Comparison of ENCODE assay signal across 19 mouse cellular contexts in the genomic region with DNA sequence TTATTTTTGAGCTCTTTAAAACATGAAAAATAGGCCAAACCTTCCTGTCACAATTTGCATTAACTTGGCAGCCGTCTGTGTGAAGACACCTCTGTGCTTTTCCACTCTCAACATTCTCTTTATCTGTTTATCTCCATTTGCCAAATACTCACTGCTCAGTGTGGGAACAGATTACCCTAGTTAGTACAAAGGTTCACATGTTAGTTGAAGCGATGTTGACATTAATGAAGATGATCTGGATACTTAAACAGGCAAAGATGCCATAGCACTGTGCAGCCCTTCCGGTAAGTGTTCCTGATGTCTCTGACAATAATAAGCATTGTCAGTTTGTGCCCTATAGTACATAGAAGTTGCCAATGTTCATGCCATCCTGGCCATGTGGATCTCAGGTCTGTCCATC.
"Had no signal": no experiment of that assay in that cellular context is flagged by ENCODE, and none has a peak within 500 bp of the region (broad histone marks: within the 10 kb centered on the region; RNA-seq: fewer than 3 reads in every experiment).

No protein-coding gene starts in this region.

- DNase-seq: liver, postnatal 0 days; lung, adult 2 months; lung, postnatal 14 days; lung, postnatal 36 days; right cerebral cortex, adult 18-20 months; right cerebral cortex, postnatal 25 days; right cerebral cortex, postnatal 4 days; spleen, adult 18-20 months; thymus, adult 18-20 months; thymus, postnatal 14 days; thymus, postnatal 36 days had no signal

- H3K9ac ChIP-seq: liver, postnatal 0 days; lung, embryonic 15.5 days; midbrain, embryonic 13.5 days; midbrain, embryonic 15.5 days; neural tube, embryonic 12.5 days had no signal

- H3K27me3 ChIP-seq: lung, embryonic 15.5 days; megakaryocyte, embryonic 14.5 days; midbrain, embryonic 13.5 days; midbrain, embryonic 15.5 days; neural tube, embryonic 12.5 days had no signal

- H3K36me3 ChIP-seq: lung, embryonic 15.5 days; midbrain, embryonic 13.5 days; midbrain, embryonic 15.5 days; neural tube, embryonic 12.5 days had no signal

- H3K9me3 ChIP-seq: lung, embryonic 15.5 days; megakaryocyte, embryonic 14.5 days; midbrain, embryonic 13.5 days; midbrain, embryonic 15.5 days; neural tube, embryonic 12.5 days had no signal

- ATAC-seq: liver, postnatal 0 days; lung, postnatal 0 days; midbrain, embryonic 13.5 days; midbrain, embryonic 15.5 days had no signal

- H3K4me2 ChIP-seq: lung, embryonic 15.5 days; midbrain, embryonic 11.5 days; midbrain, embryonic 13.5 days; midbrain, embryonic 15.5 days; neural tube, embryonic 12.5 days had no signal

- H3K27ac ChIP-seq: lung, embryonic 15.5 days; macrophage; midbrain, embryonic 13.5 days; midbrain, embryonic 15.5 days; neural tube, embryonic 12.5 days had no signal

- H3K4me3 ChIP-seq: lung, embryonic 15.5 days; megakaryocyte, embryonic 14.5 days; midbrain, embryonic 13.5 days; midbrain, embryonic 15.5 days; neural tube, embryonic 12.5 days had no signal

- H3K4me1 ChIP-seq: lung, embryonic 15.5 days; megakaryocyte, embryonic 14.5 days; midbrain, embryonic 13.5 days; midbrain, embryonic 15.5 days; neural tube, embryonic 12.5 days had no signal
